Mouse (Mus musculus) telencephalon, adult 2 months (tissue): ENCODE results near the gene 4930430F08Rik.
"Not testable (repeated sequence)": the region's sequence is repeated elsewhere in the genome, so short reads cannot be mapped to it uniquely, and the experiment has no call there.

Source experiments
- DNase-seq: peaks from one replicate; pipeline ENCODE4 v3.0.0-alpha.2; 2011; ENCODE audit warnings: low read depth, low spot score

The 4930430F08Rik gene

GRCm38 (mm10) chr10:100590323-100590722 lies at the start of gene 4930430F08Rik, which contains the start of gene 1700017N19Rik:
TSS of gene 4930430F08Rik (minus strand) at chr10:100590423.
TSS of gene 1700017N19Rik (plus strand) at chr10:100590484.
- no peak for DNase-seq

- peak; percentile 74 for DNase-seq
Observed at GRCm38 (mm10) chr10:100629762-100630438, 39.7 kb upstream of the 4930430F08Rik start.

- no peak for DNase-seq
Observed at GRCm38 (mm10) chr10:100622494-100622893, 32.3 kb upstream of the 4930430F08Rik start.

GRCm38 (mm10) chr10:100620040-100620439 lies 29.8 kb upstream of the 4930430F08Rik start:
- DNase-seq: no peak

- no peak for DNase-seq
Observed at GRCm38 (mm10) chr10:100619474-100619873, 29.3 kb upstream of the 4930430F08Rik start.

GRCm38 (mm10) chr10:100617233-100617903 lies 27.1 kb upstream of the 4930430F08Rik start:
- no peak for DNase-seq

- DNase-seq: peak; percentile 11
Observed at GRCm38 (mm10) chr10:100604254-100604653, 14.0 kb upstream of the 4930430F08Rik start.

- no peak for DNase-seq
Observed at GRCm38 (mm10) chr10:100603511-100603910, 13.3 kb upstream of the 4930430F08Rik start.

- DNase-seq: no peak
Observed at GRCm38 (mm10) chr10:100598339-100598738, 8.1 kb upstream of the 4930430F08Rik start.

GRCm38 (mm10) chr10:100588932-100589388 lies 1.3 kb downstream of the 4930430F08Rik start:
- peak; percentile 89 for DNase-seq

- DNase-seq: peak; percentile 4
Observed at GRCm38 (mm10) chr10:100588524-100588923, 1.7 kb downstream of the 4930430F08Rik start.

- DNase-seq: no peak
Observed at GRCm38 (mm10) chr10:100584178-100584577, 6.0 kb downstream of the 4930430F08Rik start.

GRCm38 (mm10) chr10:100575294-100575693 lies 14.9 kb downstream of the 4930430F08Rik start:
- DNase-seq: no peak

- DNase-seq: no peak
Observed at GRCm38 (mm10) chr10:100574505-100575149, 15.6 kb downstream of the 4930430F08Rik start.

GRCm38 (mm10) chr10:100571707-100572106 lies 18.5 kb downstream of the 4930430F08Rik start:
- peak; percentile 6 for DNase-seq

GRCm38 (mm10) chr10:100564112-100564511 lies 26.1 kb downstream of the 4930430F08Rik start:
- peak; percentile 10 for DNase-seq

- not testable (repeated sequence) for DNase-seq
Observed at GRCm38 (mm10) chr10:100560194-100560883, 29.9 kb downstream of the 4930430F08Rik start.

GRCm38 (mm10) chr10:100556566-100557175 lies 33.6 kb downstream of the 4930430F08Rik start:
- DNase-seq: peak; percentile 4

- no peak for DNase-seq
Observed at GRCm38 (mm10) chr10:100524499-100525390, 65.5 kb downstream of the 4930430F08Rik start.

GRCm38 (mm10) chr10:100522330-100522729 lies 67.9 kb downstream of the 4930430F08Rik start:
- DNase-seq: no peak
